Mouse (Mus musculus): ENCODE measurements around the gene Fos. TPM values are rescaled to one million over a fixed set of nuclear protein-coding genes. Genes with fewer than 3 reads are reported as not detected.

Gene Fos
- polyA plus RNA-seq, 1 experiment: 37.8 TPM

DNA sequence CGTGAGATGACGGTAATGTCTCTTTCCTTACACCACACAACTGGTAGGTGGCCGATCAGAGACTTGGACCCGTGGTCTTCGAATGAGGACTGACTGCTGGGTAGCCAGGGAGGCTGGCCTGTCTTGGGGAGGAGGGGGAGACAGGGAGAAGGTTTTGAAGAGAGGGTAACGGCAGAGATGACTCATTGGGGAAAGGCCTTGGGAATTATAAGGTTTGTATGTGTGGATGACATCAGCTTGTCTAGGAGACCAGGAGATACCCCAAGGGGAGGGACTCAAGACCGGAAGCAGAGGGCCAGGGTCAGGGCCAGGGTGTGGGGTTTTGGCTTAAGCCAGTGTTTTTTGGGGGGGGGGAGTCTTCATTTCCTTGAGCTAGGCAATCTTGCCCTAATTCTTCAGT is 22.6 kb downstream of the Fos start:
- WGBS: 61% methylated on average over 7 of the region's 7 CpGs
- no peaks in the 10 kb centered on the region; the same call in 1 of the 2 replicates for H3K4me1 ChIP-seq (ENCODE audit: control insufficient read depth, insufficient read depth, low read length)
- TF ChIP-seq CTCF (IDR thresholded peaks at IDR 0.05; ENCODE audit: insufficient read depth, low read length) (no peak), POLR2A (IDR thresholded peaks at IDR 0.05; ENCODE audit: borderline replicate concordance, extremely low read depth, low read depth, low read length) (no peak)
- no peak overlapping the region for H3K4me3 ChIP-seq (replicated peaks; ENCODE audit: extremely low read depth, low read depth, low read length)
- no peak for DNase-seq

DNA sequence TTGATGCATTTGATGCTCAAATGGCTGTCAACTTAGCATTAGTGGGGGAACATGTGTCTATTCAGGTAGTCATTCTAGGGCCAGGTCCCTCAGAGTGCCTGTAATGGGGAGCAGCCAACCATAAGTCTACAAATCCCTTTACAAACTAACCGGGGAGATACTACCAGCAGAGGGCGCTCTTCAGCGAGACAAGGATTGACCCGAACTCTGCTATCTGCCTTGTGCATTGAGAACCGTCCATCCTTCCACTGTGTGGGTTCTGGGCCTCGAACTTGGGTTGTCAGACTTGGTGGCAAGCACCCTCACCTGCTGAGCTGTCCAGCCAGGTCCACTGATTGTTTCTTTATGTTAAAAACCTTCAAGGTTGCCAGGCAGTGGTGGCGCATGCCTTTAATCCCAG is 23.1 kb downstream of the Fos start:
- no peaks in the 10 kb centered on the region; the same call in 1 of the 2 replicates for H3K4me1 ChIP-seq (ENCODE audit: control insufficient read depth, insufficient read depth, low read length)
- peak; percentile 71 for DNase-seq
- WGBS: 16% methylated on average over 7 of the region's 7 CpGs
- H3K4me3 ChIP-seq (replicated peaks; ENCODE audit: extremely low read depth, low read depth, low read length): no peak overlapping the region
- no peak for TF ChIP-seq POLR2A (IDR thresholded peaks at IDR 0.05; ENCODE audit: borderline replicate concordance, extremely low read depth, low read depth, low read length)
- peak; percentile 78 for TF ChIP-seq CTCF (IDR thresholded peaks at IDR 0.05; ENCODE audit: insufficient read depth, low read length)

DNA sequence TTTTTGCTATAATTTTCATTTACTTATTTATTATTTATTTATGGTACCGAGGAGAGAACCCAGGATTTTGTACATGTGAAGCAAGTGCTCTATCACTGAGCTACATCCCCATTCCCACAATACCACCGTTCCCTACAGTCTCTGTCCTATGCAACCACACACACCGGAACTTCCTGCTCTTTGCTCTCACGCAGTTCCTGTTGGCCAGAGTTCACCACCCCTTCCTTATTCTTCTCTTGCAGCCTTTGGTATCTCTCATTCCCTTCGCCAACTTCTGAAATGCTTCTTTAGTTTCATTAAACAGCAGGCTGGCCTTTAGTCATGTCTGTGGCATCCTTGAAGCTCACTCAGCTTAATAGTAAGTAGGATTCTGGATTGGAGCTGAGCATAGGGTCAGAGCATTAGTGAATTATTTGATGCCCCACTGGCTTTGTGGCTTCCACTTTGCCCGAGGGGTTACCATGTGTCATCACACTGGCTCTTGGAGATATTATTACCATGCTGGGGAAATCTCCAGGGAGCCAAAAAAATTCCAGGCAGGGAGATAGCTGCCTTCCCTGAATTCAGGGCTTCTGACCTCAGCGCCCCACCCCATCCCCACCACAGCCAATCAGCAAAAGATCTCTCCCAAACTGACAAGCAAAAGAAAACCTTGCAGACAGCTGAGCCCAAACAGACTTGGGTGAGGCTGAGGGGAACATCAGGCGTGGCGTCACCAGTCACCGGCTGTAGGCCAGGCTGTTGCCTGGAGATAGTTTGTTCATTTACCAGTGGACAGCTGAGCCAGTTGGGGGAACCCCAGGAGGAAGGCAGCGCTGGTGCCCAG is 23.8 kb downstream of the Fos start:
- TF ChIP-seq POLR2A (IDR thresholded peaks at IDR 0.05; ENCODE audit: borderline replicate concordance, extremely low read depth, low read depth, low read length) (no peak), CTCF (IDR thresholded peaks at IDR 0.05; ENCODE audit: insufficient read depth, low read length) (no peak)
- Histone ChIP-seq H3K4me1 (ENCODE audit: control insufficient read depth, insufficient read depth, low read length) (no peaks in the 10 kb centered on the region; the same call in 1 of the 2 replicates), H3K4me3 (replicated peaks; ENCODE audit: extremely low read depth, low read depth, low read length) (no peak overlapping the region)
- WGBS: 39% methylated on average over 11 of the region's 11 CpGs
- peak; percentile 31 for DNase-seq

DNA sequence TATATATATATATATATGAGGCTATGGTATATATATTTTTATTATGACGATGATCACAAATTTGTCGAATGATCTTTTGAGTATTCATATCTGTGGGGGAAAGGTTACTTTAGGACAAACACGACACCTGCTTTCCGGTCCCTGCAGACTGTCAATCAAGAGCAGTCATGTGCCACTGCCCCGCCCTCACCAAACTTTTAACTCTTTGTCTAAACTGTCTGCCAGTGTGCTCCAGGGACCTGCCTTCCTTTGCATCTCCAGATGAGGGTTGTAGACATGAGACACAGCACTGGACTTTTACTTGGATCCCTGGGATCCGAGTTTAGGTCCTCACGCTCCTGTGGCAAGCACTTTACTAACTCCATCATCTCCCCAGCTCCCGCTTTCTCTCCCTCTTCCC is 25.3 kb downstream of the Fos start:
- no peak for DNase-seq
- TF ChIP-seq CTCF (IDR thresholded peaks at IDR 0.05; ENCODE audit: insufficient read depth, low read length): no peak
- no peak for TF ChIP-seq POLR2A (IDR thresholded peaks at IDR 0.05; ENCODE audit: borderline replicate concordance, extremely low read depth, low read depth, low read length)
- Histone ChIP-seq H3K4me1 (ENCODE audit: control insufficient read depth, insufficient read depth, low read length) (no peaks in the 10 kb centered on the region; the same call in 1 of the 2 replicates), H3K4me3 (replicated peaks; ENCODE audit: extremely low read depth, low read depth, low read length) (no peak overlapping the region)
- 71% methylated on average over 8 of the region's 8 CpGs for WGBS

DNA sequence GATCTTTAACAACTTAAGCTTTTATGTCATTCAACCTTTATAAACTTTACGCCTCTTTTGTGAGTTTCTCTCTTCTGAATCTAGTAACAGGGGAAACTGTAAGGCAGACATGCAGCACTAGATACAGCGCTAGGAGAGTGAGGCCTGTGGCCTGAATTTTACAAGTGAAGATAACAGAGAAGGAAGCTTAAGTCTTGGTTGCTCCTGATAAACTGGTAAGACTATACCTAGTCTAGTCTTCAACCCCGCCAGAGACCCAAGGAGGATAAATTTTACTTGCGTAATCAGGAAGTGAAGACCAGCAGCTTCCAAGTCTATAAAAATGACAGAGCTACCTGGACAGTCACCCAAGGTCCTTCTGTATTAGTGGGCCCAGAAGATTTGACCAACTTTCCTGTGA is 29.0 kb downstream of the Fos start:
- Histone ChIP-seq H3K4me1 (ENCODE audit: control insufficient read depth, insufficient read depth, low read length) (no peaks in the 10 kb centered on the region), H3K4me3 (replicated peaks; ENCODE audit: extremely low read depth, low read depth, low read length) (no peak overlapping the region)
- no peak for DNase-seq
- TF ChIP-seq POLR2A (IDR thresholded peaks at IDR 0.05; ENCODE audit: borderline replicate concordance, extremely low read depth, low read depth, low read length) (no peak), CTCF (IDR thresholded peaks at IDR 0.05; ENCODE audit: insufficient read depth, low read length) (no peak)
- 92% methylated on average over 4 of the region's 4 CpGs for WGBS

DNA sequence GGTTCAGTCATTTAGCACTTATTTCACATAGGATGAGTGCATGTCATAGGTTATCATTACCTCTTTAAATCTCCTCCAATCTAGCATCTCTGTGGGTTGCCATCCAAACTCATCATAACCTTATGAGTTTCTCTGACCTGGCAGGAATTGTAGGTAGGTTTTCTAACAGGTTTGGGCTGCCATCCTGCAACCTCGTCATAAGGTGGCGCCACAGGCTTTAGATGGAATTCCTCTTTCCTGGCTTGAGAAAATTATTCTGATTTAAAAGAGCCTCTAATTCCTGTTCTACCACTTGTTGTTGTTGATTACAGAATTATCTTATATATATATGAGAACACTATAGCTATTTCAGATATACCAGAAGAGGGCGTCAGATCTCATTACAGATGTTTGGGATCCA is 34.5 kb downstream of the Fos start:
- Histone ChIP-seq H3K4me1 (ENCODE audit: control insufficient read depth, insufficient read depth, low read length) (no peaks in the 10 kb centered on the region), H3K4me3 (replicated peaks; ENCODE audit: extremely low read depth, low read depth, low read length) (no peak overlapping the region)
- peak; percentile 45 for DNase-seq
- no peak for TF ChIP-seq POLR2A (IDR thresholded peaks at IDR 0.05; ENCODE audit: borderline replicate concordance, extremely low read depth, low read depth, low read length)
- TF ChIP-seq CTCF (IDR thresholded peaks at IDR 0.05; ENCODE audit: insufficient read depth, low read length): peak; percentile 78
- WGBS: 22% methylated on average over 3 of the region's 3 CpGs

DNA sequence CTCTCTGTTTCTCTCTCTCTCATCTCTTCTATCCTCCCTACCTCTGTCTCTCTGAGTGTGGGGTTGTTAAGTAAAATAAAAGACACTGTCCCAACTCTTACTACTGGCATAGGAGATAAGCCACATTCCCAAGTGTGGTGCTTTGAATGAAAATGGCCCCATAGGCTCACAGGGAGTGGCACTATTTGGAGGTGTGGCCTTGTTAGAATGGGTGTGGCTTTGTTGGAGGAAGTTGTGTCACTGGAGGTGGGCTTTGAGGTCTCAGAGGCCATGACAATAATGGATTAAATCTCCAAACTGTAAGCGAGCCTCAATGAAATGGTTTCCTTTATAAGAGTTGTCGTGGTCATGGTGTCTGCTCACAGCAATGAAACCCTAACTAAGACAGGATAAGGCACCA is 36.3 kb downstream of the Fos start:
- DNase-seq: no peak
- Histone ChIP-seq H3K4me1 (ENCODE audit: control insufficient read depth, insufficient read depth, low read length) (no peaks in the 10 kb centered on the region), H3K4me3 (replicated peaks; ENCODE audit: extremely low read depth, low read depth, low read length) (no peak overlapping the region)
- WGBS: 99% methylated on average over 2 of the region's 2 CpGs
- TF ChIP-seq CTCF (IDR thresholded peaks at IDR 0.05; ENCODE audit: insufficient read depth, low read length): no peak
- no peak for TF ChIP-seq POLR2A (IDR thresholded peaks at IDR 0.05; ENCODE audit: borderline replicate concordance, extremely low read depth, low read depth, low read length)

DNA sequence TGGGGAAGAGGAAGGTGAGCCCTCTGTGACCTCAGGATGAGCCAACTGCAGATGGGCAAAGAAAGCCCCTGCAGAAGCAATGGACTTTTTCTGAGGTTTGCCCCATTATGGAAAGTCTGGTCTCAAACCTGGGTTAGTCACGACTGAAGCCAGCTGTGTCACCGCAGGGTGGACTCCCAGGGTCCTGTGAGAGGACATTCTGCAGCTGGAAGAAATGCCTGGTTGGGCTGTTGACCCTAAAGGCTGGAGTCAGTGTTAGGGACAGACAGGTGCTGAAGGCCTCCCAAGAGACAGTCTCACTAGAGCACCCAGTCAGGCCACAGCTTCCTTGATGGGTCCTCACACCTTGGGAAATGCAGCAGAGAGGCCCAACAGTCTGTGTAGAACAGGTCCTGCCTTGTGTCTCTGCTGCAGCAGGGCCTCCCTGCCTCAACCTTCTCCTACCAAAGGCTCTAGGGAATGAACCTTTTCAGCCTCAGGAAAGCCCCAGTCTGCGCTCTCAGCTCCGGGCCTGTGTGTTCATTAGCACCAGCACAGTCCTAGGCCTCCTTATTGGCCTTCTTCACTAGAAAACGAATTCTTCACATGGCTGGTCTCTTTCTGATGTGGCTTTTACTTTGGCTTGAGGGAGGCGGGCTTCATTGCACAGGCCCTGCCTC is 40.2 kb downstream of the Fos start:
- 86% methylated on average over 6 of the region's 6 CpGs for WGBS

DNA sequence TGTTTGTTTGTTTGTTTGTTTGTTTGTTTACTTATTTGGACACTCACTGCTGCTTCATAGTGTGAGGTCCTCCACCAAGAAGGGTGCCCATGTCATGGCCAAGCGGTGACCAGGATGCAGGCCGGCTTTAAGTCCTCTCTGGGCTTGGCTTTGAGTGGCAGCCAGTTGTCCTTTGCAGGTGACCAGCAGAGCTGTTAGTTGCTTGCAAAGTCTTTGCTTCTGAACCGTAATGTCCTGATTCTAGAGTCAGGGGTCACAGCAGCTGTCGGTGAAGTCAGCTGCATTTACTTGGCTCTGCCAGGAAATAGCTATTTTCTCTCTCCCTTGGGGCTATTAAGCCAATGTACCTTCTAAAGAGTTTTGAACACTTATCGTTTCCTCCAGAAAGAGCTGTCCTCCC is 41.3 kb downstream of the Fos start:
- H3K4me1 ChIP-seq (ENCODE audit: control insufficient read depth, insufficient read depth, low read length): no peaks in the 10 kb centered on the region
- no peak for DNase-seq
- H3K4me3 ChIP-seq (replicated peaks; ENCODE audit: extremely low read depth, low read depth, low read length): no peak overlapping the region
- no peak for TF ChIP-seq POLR2A (IDR thresholded peaks at IDR 0.05; ENCODE audit: borderline replicate concordance, extremely low read depth, low read depth, low read length)
- no peak for TF ChIP-seq CTCF (IDR thresholded peaks at IDR 0.05; ENCODE audit: insufficient read depth, low read length)
- 76% methylated on average over 5 of the region's 5 CpGs for WGBS

More for the DNA sequence above, 40.2 kb downstream of the Fos start:
- no peaks in the 10 kb centered on the region for H3K4me1 ChIP-seq (ENCODE audit: control insufficient read depth, insufficient read depth, low read length)
- H3K4me3 ChIP-seq (replicated peaks; ENCODE audit: extremely low read depth, low read depth, low read length): no peak overlapping the region
- DNase-seq: no peak
- TF ChIP-seq CTCF (IDR thresholded peaks at IDR 0.05; ENCODE audit: insufficient read depth, low read length) (no peak), POLR2A (IDR thresholded peaks at IDR 0.05; ENCODE audit: borderline replicate concordance, extremely low read depth, low read depth, low read length) (no peak)
